Mouse (Mus musculus) Muller cell, postnatal 12 days (primary cell): Measurements from ENCODE around the gene Aig1.
A peak's percentile ranks its signal among the peaks of the same experiment; 100 is the strongest.

Experiments used
- DNase-seq: peaks from one replicate; pipeline ENCODE4 v3.0.0-alpha.2; 2015; ENCODE audit errors: inconsistent ontology term

Aig1 gene

GRCm38 (mm10) chr10:13705771-13706170, 163.0 kb downstream of the Aig1 start:
- DNase-seq: no peak

GRCm38 (mm10) chr10:13702688-13703087, 166.1 kb downstream of the Aig1 start:
- DNase-seq: no peak

GRCm38 (mm10) chr10:13702043-13702442, 166.7 kb downstream of the Aig1 start:
- DNase-seq: no peak

- DNase-seq: no peak
These were observed 172.5 kb downstream of the Aig1 start for GRCm38 (mm10) chr10:13696326-13696725.

- DNase-seq: no peak
These were observed 175.5 kb downstream of the Aig1 start for GRCm38 (mm10) chr10:13693276-13693675.

GRCm38 (mm10) chr10:13690773-13691172, 178.0 kb downstream of the Aig1 start:
- no peak for DNase-seq

GRCm38 (mm10) chr10:13689841-13690590, 178.8 kb downstream of the Aig1 start:
- no peak for DNase-seq

- DNase-seq: peak; percentile 87
These were observed 180.2 kb downstream of the Aig1 start for GRCm38 (mm10) chr10:13688386-13689120.

GRCm38 (mm10) chr10:13687182-13687810, 181.5 kb downstream of the Aig1 start:
- no peak for DNase-seq

GRCm38 (mm10) chr10:13686127-13686526, 182.7 kb downstream of the Aig1 start:
- DNase-seq: no peak

- DNase-seq: no peak
These were observed 183.4 kb downstream of the Aig1 start for GRCm38 (mm10) chr10:13685366-13685765.

GRCm38 (mm10) chr10:13684452-13684851, 184.3 kb downstream of the Aig1 start:
- DNase-seq: no peak

- no peak for DNase-seq
These were observed 186.2 kb downstream of the Aig1 start for GRCm38 (mm10) chr10:13682565-13682964.

- no peak for DNase-seq
These were observed 191.3 kb downstream of the Aig1 start for GRCm38 (mm10) chr10:13677440-13677839.

- no peak for DNase-seq
These were observed 193.8 kb downstream of the Aig1 start for GRCm38 (mm10) chr10:13675033-13675379.

GRCm38 (mm10) chr10:13674304-13675032, 194.3 kb downstream of the Aig1 start:
- DNase-seq: no peak

GRCm38 (mm10) chr10:13667166-13667696, 201.5 kb downstream of the Aig1 start:
- no peak for DNase-seq

GRCm38 (mm10) chr10:13663476-13663875, 205.3 kb downstream of the Aig1 start:
- no peak for DNase-seq

- no peak for DNase-seq
These were observed 209.0 kb downstream of the Aig1 start for GRCm38 (mm10) chr10:13659778-13660177.

GRCm38 (mm10) chr10:13653739-13654462, 214.9 kb downstream of the Aig1 start:
- DNase-seq: no peak

GRCm38 (mm10) chr10:13653326-13653725, 215.5 kb downstream of the Aig1 start:
- no peak for DNase-seq
